Mouse (Mus musculus): ENCODE data around the gene 2310009B15Rik.

- TF ChIP-seq POLR2A (IDR thresholded peaks at IDR 0.05; ENCODE audit: insufficient read depth, low read depth, low read length): no peak
- no peak for TF ChIP-seq CTCF (IDR thresholded peaks at IDR 0.05; ENCODE audit: insufficient read depth, low read depth, low read length)
Measured at GRCm38 (mm10) chr1:138901431-138902117, 44.9 kb upstream of the 2310009B15Rik start.

All from olfactory bulb, adult 2 months (tissue).